Mouse (Mus musculus) testis, adult 2 months (tissue): ENCODE results near the gene Nadsyn1. TPM values are rescaled to one million over a fixed set of nuclear protein-coding genes. Genes with fewer than 3 reads are reported as not detected.

Source experiments
- H3K27ac ChIP-seq: fragments of 200-500 bp; 2 replicates; pipeline ENCODE4 v1.5.1; 2012; ENCODE audit warnings: low read depth, low read length; ENCODE audit not compliant: control insufficient read depth, insufficient read depth
- H3K27me3 ChIP-seq: fragments of 200-500 bp; 2 replicates; pipeline ENCODE4 v1.6.1; 2012; ENCODE audit warnings: mild to moderate bottlenecking, low read length, moderate library complexity; ENCODE audit not compliant: control insufficient read depth, insufficient read depth
- H3K36me3 ChIP-seq: fragments of 200-500 bp; 2 replicates; pipeline ENCODE4 v1.6.1; 2012; ENCODE audit warnings: mild to moderate bottlenecking, low read length; ENCODE audit not compliant: control insufficient read depth, insufficient read depth
- H3K4me1 ChIP-seq: fragments of 200-500 bp; 2 replicates; pipeline ENCODE4 v1.6.1; 2012; ENCODE audit warnings: low read length; ENCODE audit not compliant: control insufficient read depth, insufficient read depth
- H3K4me3 ChIP-seq: fragments of 200-500 bp; 2 replicates; pipeline ENCODE4 v1.5.1; 2012; ENCODE audit warnings: low read depth, mild to moderate bottlenecking, low read length, moderate library complexity, mixed read lengths; ENCODE audit not compliant: control insufficient read depth
- CTCF ChIP-seq: fragments of 200-500 bp; IDR thresholded peaks from 2 replicates; pipeline ENCODE4 v1.5.1; 2012; ENCODE audit warnings: low read depth, mild to moderate bottlenecking, inconsistent platforms, low read length, moderate library complexity; ENCODE audit not compliant: control insufficient read depth, insufficient read depth, insufficient replicate concordance
- POLR2A ChIP-seq: fragments of 200-500 bp; IDR thresholded peaks from 2 replicates; pipeline ENCODE4 v1.6.1; 2012; ENCODE audit warnings: low read depth, mild to moderate bottlenecking, inconsistent platforms, low read length, moderate library complexity; ENCODE audit not compliant: control insufficient read depth
- polyA plus RNA-seq: library from polyadenylated mRNA; depleted of rRNA; stranded (reverse); fragments of >200 nt; gene quantifications from 2 replicates; pipeline ENCODE4 v1.2.3, GENCODE M21; 2012

Gene Nadsyn1
- polyA plus RNA-seq, 1 experiment = 11.4 TPM

DNA sequence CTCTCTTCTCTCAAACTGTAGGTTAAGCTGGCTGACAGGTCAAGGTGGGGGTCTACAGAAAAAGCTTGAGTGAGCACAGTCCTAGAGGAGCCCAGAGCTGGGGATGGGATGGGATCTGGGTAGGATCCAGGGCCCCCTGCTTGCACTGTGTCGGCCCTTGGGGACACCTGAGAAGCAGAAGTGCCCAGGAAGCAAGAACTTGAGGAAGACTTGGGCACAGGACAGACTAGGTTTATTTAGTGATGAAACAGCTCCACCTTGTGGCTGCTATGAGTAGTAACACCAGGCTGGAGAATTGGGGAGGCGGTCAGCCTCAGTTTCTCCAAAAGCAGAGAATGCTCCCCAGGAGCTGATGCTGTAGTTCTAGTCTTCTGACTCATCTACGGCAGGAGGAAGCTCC is 58.9 kb downstream of the Nadsyn1 start:
- Histone ChIP-seq H3K27ac (no peak overlapping the region), H3K36me3 (no peaks in the 10 kb centered on the region), H3K27me3 (no peaks in the 10 kb centered on the region), H3K4me1 (no peaks in the 10 kb centered on the region), H3K4me3 (no peak overlapping the region)
- TF ChIP-seq POLR2A = no peak
- TF ChIP-seq CTCF = peak; percentile 24; the same call in 1 of the 2 replicates

DNA sequence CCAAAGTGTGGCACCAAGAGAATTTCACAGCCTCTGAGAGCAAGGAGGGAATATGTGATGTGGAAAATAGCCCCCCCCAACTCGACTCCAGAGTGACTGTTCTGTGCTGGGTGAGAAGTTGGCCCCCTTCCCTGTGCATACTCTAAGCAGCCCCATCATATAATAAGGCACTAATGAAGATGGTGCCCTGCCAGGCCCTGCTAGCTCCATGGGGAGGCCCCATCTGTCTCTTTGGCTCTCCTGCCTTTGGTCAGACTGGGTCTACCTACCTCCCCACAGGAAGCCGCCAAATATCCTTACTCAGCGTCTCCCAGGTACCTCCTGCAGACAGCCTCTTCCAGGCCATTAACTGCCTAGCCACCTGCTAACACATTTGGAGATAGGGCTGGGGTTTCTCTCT is 63.7 kb downstream of the Nadsyn1 start:
- no peaks in the 10 kb centered on the region; the same call in 1 of the 2 replicates for H3K4me1 ChIP-seq
- TF ChIP-seq CTCF (no peak), POLR2A (no peak)
- no peak overlapping the region for H3K27ac ChIP-seq
- no peaks in the 10 kb centered on the region for H3K36me3 ChIP-seq
- no peaks in the 10 kb centered on the region for H3K27me3 ChIP-seq
- H3K4me3 ChIP-seq = no peak overlapping the region

DNA sequence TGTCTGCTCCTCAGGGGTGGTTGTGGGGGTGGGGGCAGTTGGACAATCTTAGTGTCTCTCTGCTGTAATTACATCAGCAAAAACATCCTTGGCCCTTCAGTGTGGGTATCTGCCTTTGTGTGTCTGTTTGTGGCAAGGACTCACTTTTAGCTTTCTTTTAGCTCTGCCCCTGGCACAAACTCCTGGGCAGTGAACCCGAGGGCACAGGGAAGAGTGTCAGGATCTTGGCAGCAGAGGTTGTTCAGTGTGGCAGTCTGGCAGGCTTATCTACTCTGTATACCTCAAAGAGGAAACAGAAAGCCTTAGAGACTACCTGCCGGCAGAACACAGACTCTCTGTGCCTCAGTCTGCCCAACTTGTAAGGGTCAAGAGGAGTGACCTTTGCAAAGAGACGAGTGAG is 65.0 kb downstream of the Nadsyn1 start:
- Histone ChIP-seq H3K27ac (no peak overlapping the region), H3K36me3 (no peaks in the 10 kb centered on the region), H3K4me3 (no peak overlapping the region), H3K27me3 (no peaks in the 10 kb centered on the region), H3K4me1 (no peaks in the 10 kb centered on the region; the same call in 1 of the 2 replicates)
- TF ChIP-seq POLR2A = no peak
- no peak for TF ChIP-seq CTCF

DNA sequence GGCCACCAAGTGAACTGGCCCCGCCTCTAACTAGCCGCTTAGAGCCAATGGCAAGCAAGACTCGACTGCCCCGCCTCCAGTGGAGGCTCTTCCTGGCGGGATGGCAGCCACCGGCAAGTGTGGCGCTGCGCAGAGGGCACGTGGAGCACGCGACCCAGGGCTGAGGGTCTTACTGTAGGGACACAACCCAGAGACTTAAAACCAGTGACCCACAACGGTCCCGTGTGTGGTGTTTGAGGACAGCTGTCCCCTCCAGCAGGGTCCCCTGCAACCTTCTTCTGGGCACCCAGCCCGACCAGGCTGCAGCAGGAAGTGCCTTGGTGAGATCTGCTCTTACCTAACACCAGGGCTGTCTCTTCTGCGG is 65.6 kb downstream of the Nadsyn1 start:
- no peaks in the 10 kb centered on the region for H3K27me3 ChIP-seq
- no peak; the same call in 1 of the 2 replicates for TF ChIP-seq POLR2A

DNA sequence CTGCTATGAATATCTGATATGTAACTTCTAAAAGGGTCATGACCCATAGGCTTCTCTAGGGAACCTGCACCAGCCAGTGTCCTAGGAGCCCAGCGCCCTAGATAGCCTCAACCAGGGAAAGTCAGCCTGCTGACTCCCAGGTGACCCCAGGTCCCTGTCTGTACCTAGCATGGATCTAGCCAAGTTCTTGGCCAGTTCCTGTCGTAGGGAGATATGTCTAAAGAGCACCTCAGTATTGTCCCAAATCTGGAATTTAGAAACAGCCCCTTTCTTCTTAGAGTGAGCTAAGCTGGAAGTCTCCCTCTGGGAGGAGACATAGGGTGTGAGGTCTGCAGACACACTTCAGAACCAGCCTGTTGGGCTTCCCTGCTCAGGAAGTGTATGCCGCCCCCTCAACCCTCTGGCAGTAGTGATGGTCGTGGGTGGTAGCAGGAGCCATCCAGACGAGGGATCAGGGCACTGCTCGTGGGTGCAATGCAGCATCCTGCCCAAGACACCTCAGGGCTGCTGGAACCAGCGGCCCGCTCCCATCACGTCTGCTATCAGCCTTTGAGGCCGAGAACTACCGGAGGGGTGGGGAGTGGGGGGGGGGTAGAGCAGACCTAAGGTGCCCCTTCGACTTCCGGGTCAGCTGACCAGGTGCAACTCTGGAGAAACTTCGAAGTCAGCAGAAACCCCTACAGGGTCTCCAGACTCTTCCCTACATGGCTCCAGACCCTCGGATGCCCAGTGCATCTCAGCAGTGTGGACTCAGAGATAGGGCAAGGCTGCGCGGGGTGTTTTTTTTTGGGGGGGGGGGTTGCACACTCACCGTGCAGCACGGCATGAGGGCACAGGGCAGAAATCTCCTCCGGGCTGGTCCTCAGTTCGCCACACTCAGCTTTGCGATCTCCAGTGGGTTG is 66.3 kb downstream of the Nadsyn1 start, which contains the start of gene Osbpl5:
Osbpl5 (minus strand) TSS at position 861 of the 902 bp plus-strand sequence.
- H3K36me3 ChIP-seq = no peaks in the 10 kb centered on the region
- H3K4me3 ChIP-seq = peak within 1 kb of the TSS; percentile 5; the same call in 1 of the 2 replicates
- TF ChIP-seq CTCF = no peak
- 0 out of 2 replicates have a peak, but pooled peaks have one; percentile 44 for TF ChIP-seq POLR2A
- H3K27me3 ChIP-seq = no peaks in the 10 kb centered on the region
- H3K4me1 ChIP-seq = no peaks in the 10 kb centered on the region; the same call in 1 of the 2 replicates
- no peak within 1 kb of the TSS for H3K27ac ChIP-seq

More for the DNA sequence above, 65.6 kb downstream of the Nadsyn1 start:
- no peaks in the 10 kb centered on the region; the same call in 1 of the 2 replicates for H3K4me1 ChIP-seq
- peak overlapping the region; percentile 5; the same call in 1 of the 2 replicates for H3K4me3 ChIP-seq
- H3K36me3 ChIP-seq = no peaks in the 10 kb centered on the region
- no peak overlapping the region for H3K27ac ChIP-seq

DNA sequence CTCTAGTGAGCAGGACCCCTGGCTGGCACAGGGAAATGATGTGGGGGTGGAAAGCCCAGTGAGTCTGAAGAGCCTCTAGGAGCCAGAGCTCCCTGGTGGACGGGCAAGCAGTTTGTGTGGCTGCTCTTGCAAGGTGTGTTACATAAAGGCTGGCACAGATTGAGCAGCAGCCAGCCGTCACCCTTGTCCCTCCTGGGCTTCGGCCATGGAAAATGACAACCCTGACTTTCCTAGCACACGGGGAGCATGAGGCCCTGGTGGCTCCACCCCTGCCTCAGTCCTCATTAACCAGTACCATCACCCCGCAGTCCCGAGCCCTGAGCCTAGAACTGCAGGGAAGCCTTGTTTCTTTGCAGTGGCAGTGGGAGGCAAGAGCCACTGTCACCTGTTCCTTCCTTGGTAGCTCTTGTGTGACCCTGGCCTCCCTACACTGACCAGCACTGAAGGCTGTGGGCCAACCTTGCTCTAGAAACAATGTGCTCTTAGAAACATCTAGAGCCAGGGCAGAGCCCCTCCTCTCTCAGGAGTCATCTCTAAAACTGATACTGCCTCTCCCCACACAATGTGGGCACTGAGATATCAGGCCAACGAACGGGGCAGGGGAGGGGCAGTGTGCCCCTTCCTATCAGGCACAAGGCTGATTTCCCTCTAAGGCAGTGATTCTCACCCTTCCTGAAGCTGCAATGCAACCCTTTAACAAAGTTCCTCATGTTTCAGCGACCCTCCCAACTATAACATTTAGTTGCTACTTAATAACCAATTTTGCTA is 67.1 kb downstream of the Nadsyn1 start:
- Histone ChIP-seq H3K27me3 (no peaks in the 10 kb centered on the region), H3K4me3 (no peak overlapping the region), H3K36me3 (no peaks in the 10 kb centered on the region), H3K4me1 (no peaks in the 10 kb centered on the region; the same call in 1 of the 2 replicates), H3K27ac (no peak overlapping the region)
- TF ChIP-seq CTCF = no peak
- no peak for TF ChIP-seq POLR2A

DNA sequence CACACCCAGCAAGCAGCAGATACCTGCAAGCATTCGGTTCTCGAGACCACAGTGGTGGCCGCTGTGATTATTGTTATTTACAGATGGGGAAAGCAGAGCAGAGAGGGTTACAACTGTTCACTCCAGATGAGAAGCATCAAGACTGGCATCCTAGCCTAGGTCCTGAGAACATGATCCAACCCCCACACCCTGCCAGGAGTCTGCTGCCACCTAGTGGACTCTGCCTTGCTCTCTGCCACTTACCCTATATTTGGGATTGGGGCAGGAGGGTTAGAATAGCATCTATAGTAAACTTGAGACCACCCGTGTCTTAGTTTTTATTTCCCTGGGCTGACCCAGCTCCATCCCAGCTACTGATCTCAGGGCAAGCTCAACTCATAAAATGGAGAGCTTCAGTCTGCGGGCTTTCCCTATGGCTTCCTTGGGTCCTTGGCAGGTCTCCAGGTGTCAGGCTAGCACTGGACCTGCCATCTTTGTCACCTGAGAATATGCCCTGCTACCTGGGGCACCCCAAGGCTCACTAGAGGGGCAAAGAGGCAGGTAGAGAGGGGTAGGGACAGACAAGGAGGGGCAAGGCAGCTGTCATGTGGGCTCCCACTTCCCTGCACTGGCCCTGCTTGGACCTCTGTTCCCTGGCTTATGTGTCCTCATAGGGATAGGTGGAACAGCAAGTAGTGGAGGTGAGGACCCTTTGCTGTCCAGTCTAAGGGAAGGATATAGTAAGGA is 68.5 kb downstream of the Nadsyn1 start:
- Histone ChIP-seq H3K27me3 (no peaks in the 10 kb centered on the region), H3K4me1 (no peaks in the 10 kb centered on the region; the same call in 1 of the 2 replicates), H3K27ac (no peak overlapping the region), H3K36me3 (no peaks in the 10 kb centered on the region), H3K4me3 (no peak overlapping the region)
- TF ChIP-seq POLR2A = no peak
- peak; percentile 57; the same call in 1 of the 2 replicates for TF ChIP-seq CTCF
